Mouse (Mus musculus) bone marrow, adult 2 months (tissue): Measurements from ENCODE around the gene Etnk2. TPM values are rescaled to one million over a fixed set of nuclear protein-coding genes. Genes with fewer than 3 reads are reported as not detected.

Experiments
- H3K27ac ChIP-seq: fragments of 200-500 bp; 2 replicates; pipeline ENCODE4 v1.5.1; 2012; ENCODE audit warnings: low read depth, mild to moderate bottlenecking, control low read depth, inconsistent platforms, low read length; ENCODE audit not compliant: control insufficient read depth, poor library complexity, insufficient read depth
- H3K4me1 ChIP-seq: fragments of 200-500 bp; 2 replicates; pipeline ENCODE4 v1.6.1; 2011; ENCODE audit warnings: low read length; ENCODE audit not compliant: control insufficient read depth, insufficient read depth
- H3K4me3 ChIP-seq: fragments of 200-500 bp; replicated peaks from 2 replicates; pipeline ENCODE3; 2011; ENCODE audit warnings: mild to moderate bottlenecking, low read depth, low read length, control low read depth; ENCODE audit not compliant: control insufficient read depth
- CTCF ChIP-seq: fragments of 200-500 bp; IDR thresholded peaks from 2 replicates; pipeline ENCODE4 v1.5.1; 2011; ENCODE audit warnings: low read length, control low read depth; ENCODE audit not compliant: control insufficient read depth, insufficient read depth
- POLR2A ChIP-seq: fragments of 200-500 bp; IDR thresholded peaks from 2 replicates; pipeline ENCODE4 v1.6.1; 2011; ENCODE audit warnings: low read depth, mild to moderate bottlenecking, control low read depth, low read length, borderline replicate concordance; ENCODE audit not compliant: control insufficient read depth
- WGBS: fragments of 180-500 bp; shearing (Covaris S2); methylation state at CpG from one replicate; pipeline ENCODE4 v1.1.7; 2018; 5-methylcytosine and 5-hydroxymethylcytosine counted together
- polyA plus RNA-seq: library from polyadenylated mRNA; stranded (reverse); fragments of >200 nt; gene quantifications from 2 replicates; pipeline ENCODE4 v1.2.4, GENCODE M21; 2011; ENCODE audit warnings: low replicate concordance; ENCODE audit not compliant: missing spikeins, insufficient read depth, insufficient read length

The Etnk2 gene
- polyA plus RNA-seq = 1.3 TPM in 1 of 2 replicates, not detected in the other

GRCm38 (mm10) chr1:133363276-133364021 lies at the start of gene Etnk2:
Etnk2 (plus strand) TSS chr1:133363572.
- TF ChIP-seq POLR2A (no peak), CTCF (no peak)
- H3K27ac ChIP-seq = no peak within 1 kb of the TSS
- WGBS = 2% methylated on average over 52 of the region's 52 CpGs
- no peak within 1 kb of the TSS for H3K4me3 ChIP-seq
- no peaks in the 10 kb centered on the region for H3K4me1 ChIP-seq

DNA sequence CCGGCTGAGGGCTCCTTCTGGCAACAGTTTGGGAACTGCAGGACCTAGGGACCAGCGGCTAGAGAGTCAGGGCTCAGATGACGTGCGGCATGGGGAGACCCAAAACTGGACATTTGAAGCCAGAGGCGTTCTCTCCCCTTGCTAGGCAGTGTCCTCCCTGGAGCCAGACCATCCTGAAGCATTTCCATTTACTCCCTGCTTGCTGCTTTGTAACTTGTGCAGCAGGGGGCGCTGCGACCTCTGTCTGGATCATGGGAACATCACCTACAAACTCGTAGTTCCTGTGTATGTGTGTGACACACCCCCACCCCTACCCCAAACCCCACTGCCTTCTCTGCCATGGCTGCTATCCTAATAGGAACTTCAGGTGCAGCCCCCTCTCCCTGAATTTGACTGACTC lies 49.0 kb upstream of the Etnk2 start:
- TF ChIP-seq CTCF (peak; percentile 75), POLR2A (no peak)
- H3K4me1 ChIP-seq = no peaks in the 10 kb centered on the region
- no peak overlapping the region for H3K27ac ChIP-seq
- no peak overlapping the region for H3K4me3 ChIP-seq
- WGBS = 27% methylated on average over 8 of the region's 8 CpGs

DNA sequence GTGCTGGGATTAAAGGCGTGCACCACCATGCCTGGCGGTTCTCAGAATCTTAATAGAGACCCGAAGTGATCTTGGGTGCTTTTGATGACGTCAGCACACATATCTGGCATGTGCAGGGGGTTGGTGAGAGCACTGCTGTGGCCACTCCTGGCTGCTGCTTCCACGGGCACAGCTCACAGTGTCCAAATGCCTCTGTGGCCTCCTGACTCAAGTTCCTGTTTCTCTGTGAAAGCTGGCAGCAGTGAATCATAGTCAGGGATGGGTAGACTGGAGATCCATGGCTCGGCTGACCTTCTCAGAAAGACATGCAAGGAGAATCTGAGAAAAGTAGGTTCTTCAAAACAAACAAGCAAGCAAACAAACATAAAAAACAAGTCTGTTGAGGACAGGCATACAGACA lies 47.6 kb upstream of the Etnk2 start:
- no peak overlapping the region for H3K27ac ChIP-seq
- H3K4me1 ChIP-seq = no peaks in the 10 kb centered on the region
- no peak for TF ChIP-seq POLR2A
- TF ChIP-seq CTCF = no peak
- WGBS = 49% methylated on average over 6 of the region's 6 CpGs
- no peak overlapping the region for H3K4me3 ChIP-seq

DNA sequence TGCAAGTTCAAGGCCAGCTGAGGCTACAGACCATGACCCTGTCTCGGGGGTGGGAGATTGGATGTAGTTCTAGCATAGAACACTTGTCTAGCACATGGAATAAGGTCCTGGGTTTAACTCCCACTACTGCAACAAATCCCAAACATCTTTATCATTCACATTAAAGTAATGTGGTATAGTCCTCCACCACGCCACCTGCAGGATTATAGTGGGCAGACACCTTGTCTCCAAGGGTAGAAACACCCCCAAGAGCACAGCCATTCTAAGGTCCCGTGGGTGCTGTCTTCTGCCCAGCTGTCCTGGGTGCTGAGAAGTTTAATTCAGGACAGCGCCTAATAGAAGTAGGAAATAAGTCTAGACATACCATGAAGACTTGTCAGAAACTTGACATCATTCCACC lies 46.8 kb upstream of the Etnk2 start:
- TF ChIP-seq CTCF (no peak), POLR2A (no peak)
- whole genome bisulfite sequencing = 66% methylated on average over 4 of the region's 4 CpGs
- Histone ChIP-seq H3K4me3 (no peak overlapping the region), H3K27ac (no peak overlapping the region), H3K4me1 (no peaks in the 10 kb centered on the region)

DNA sequence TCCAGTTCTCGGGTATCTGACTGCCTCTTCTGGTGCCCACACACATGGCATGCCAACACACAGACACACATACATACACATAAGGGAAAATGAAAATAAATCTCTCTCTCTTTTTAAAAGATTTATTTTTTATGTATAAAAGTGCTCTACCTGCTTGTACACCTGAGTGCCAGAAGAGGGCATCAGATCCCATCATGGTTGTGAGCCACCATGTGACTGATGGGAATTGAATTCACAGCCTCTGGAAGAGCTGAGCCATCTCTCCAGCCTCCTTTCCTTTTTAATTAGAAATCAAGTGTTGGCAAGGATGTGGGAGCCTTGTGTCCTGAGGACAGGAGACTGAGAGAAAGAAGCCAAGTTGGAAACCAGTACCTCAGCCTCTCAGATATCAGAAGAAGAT lies 46.2 kb upstream of the Etnk2 start:
- 62% methylated on average over 1 of the region's 1 CpGs for WGBS

DNA sequence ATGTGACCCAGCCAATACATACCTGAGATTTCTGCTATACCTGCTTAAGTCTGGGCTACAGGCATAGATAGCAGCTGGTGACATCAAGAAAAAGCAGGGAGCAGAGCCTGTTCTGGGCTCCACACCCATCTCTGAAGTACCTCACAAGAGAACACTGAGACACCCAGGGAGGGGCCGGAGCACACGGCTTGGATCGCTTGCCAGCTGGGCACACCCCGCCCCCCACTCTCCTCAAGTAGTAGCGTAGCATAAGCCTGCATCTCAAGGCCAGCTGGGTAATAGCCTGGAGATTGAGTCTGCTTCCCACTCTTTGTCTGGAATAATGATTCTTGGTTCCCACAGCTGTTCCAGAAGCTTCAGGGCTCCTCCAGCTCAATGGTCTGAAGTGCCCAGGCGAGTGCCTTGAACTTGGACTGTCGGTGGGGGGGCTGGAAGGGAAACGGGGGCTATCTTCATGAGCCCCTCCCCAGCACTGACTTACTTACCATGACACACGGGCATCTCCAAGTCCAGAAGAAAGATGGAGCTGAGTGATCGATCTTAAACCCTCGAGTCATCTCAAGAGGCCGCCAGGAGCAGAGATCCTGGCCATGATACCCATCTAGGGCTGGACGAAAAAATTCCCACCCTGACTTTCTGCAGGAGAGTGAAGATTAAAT lies 42.0 kb upstream of the Etnk2 start, which contains the start of gene Kiss1:
Gene Kiss1, plus strand, starts transcription at position 609 of the 659 bp plus-strand sequence.
- H3K4me3 ChIP-seq = no peak within 1 kb of the TSS
- H3K4me1 ChIP-seq = no peaks in the 10 kb centered on the region
- H3K27ac ChIP-seq = no peak within 1 kb of the TSS
- TF ChIP-seq CTCF (no peak), POLR2A (no peak)
- WGBS = 78% methylated on average over 13 of the region's 13 CpGs

More for the DNA sequence above, 46.2 kb upstream of the Etnk2 start:
- Histone ChIP-seq H3K4me3 (no peak overlapping the region), H3K4me1 (no peaks in the 10 kb centered on the region), H3K27ac (no peak overlapping the region)
- TF ChIP-seq CTCF (no peak), POLR2A (no peak)

GRCm38 (mm10) chr1:133323333-133323732 lies 40.0 kb upstream of the Etnk2 start:
- Histone ChIP-seq H3K27ac (no peak overlapping the region), H3K4me3 (no peak overlapping the region), H3K4me1 (no peaks in the 10 kb centered on the region)
- 45% methylated on average over 5 of the region's 5 CpGs for WGBS
- TF ChIP-seq CTCF (no peak), POLR2A (no peak)

DNA sequence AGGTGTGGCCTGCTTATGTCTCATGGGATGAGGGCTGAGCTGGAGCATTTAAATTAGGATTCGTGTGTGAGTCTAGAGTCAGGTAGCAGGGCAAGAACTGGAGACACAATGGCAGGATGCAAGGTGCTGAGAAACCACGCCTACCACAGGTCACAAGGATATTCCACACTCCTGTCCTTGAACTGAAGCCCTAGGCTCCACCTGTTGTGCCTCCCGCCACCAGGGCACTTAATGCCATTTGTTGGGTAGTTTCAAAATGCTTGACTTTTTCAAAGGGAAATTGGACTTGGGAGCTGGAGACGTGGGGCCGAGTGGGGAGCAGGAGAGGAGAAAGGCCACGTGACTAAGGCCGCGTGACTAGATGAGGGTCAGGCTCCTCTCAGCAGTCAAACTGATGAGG lies 37.4 kb upstream of the Etnk2 start:
- H3K4me1 ChIP-seq = no peaks in the 10 kb centered on the region
- no peak overlapping the region for H3K27ac ChIP-seq
- no peak overlapping the region for H3K4me3 ChIP-seq
- no peak for TF ChIP-seq POLR2A
- WGBS = 85% methylated on average over 8 of the region's 8 CpGs
